In genomic region chr11:94387756-94388155, GRCm38 (mm10) we compare ENCODE assay signal across 19 mouse cellular contexts. TPM values are rescaled to one million over a fixed set of nuclear protein-coding genes. Genes with fewer than 3 reads are reported as not detected.
DNase-seq lines count a peak whose midpoint lies in the region; ATAC-seq lines count a peak whose summit lies in the region.
"Had no signal": no experiment of that assay in that cellular context is flagged by ENCODE, and none has a peak within 500 bp of the region (broad histone marks: within the 10 kb centered on the region; RNA-seq: fewer than 3 reads in every experiment).

No protein-coding gene starts in this region.

- no peak overlapping the region for H3K4me3 ChIP-seq in neural tube, embryonic 11.5 days (ENCODE audit: low read depth, low read length)
- H3K4me3 ChIP-seq in neural tube, embryonic 15.5 days (replicated peaks) = no peak overlapping the region

- H3K27ac ChIP-seq in neural tube, embryonic 11.5 days (ENCODE audit: low read depth, low read length) = no peak overlapping the region
- H3K27ac ChIP-seq in neural tube, embryonic 15.5 days (replicated peaks) = no peak overlapping the region

- peaks cover 10% of the 10 kb centered on the region for H3K4me1 ChIP-seq in neural tube, embryonic 11.5 days (ENCODE audit: control insufficient read depth, insufficient read depth, low read length)
- peaks cover 17% of the 10 kb centered on the region for H3K4me1 ChIP-seq in neural tube, embryonic 15.5 days

- WGBS in neural tube, embryonic 11.5 days = 74% methylated on average over 4 of the region's 4 CpGs
- WGBS in neural tube, embryonic 15.5 days = 81% methylated on average over 4 of the region's 4 CpGs

- no peak for ATAC-seq in neural tube, embryonic 11.5 days (ENCODE audit: insufficient read depth, low FRiP score, low TSS enrichment)
- no peak for ATAC-seq in neural tube, embryonic 15.5 days (ENCODE audit: low FRiP score)
- ATAC-seq: activated CD4-positive, CD25-positive, alpha-beta regulatory T cell, adult 4 months; CD4-positive, CD25-positive, alpha-beta regulatory T cell, adult 4 months; Patski had no signal

- no peak overlapping the region for H3K9ac ChIP-seq in neural tube, embryonic 11.5 days (ENCODE audit: low read length)
- no peak overlapping the region for H3K9ac ChIP-seq in neural tube, embryonic 15.5 days (replicated peaks)

- no peak overlapping the region for H3K4me2 ChIP-seq in neural tube, embryonic 11.5 days (ENCODE audit: low read depth)
- H3K4me2 ChIP-seq in neural tube, embryonic 15.5 days = no peak overlapping the region

- no peaks in the 10 kb centered on the region for H3K9me3 ChIP-seq in neural tube, embryonic 11.5 days (ENCODE audit: control insufficient read depth, low read length)
- H3K9me3 ChIP-seq in neural tube, embryonic 15.5 days (replicated peaks) = no peaks in the 10 kb centered on the region
- H3K9me3 ChIP-seq: G1E had no signal

- peak; percentile 5 for DNase-seq in neural tube, embryonic 11.5 days (ENCODE audit: low spot score)
- peak; percentile 99 for DNase-seq in fat pad, adult 2 months (ENCODE audit: extremely low read depth, low read depth, low spot score)
- no peak for DNase-seq in adrenal gland, postnatal 10 days
- DNase-seq: adrenal gland, adult 2 months; adrenal gland, adult 8-10 months; adrenal gland, postnatal 14 days; adrenal gland, postnatal 25 days; adrenal gland, postnatal 36 days; B cell, adult 2 months; cerebellum, adult 11 months; cerebellum, adult 11-12 months; cerebellum, adult 18-20 months; cerebellum, adult 2 months had no signal

- peaks cover 4% of the 10 kb centered on the region; the same call in 1 of the 2 replicates for H3K27me3 ChIP-seq in neural tube, embryonic 11.5 days (ENCODE audit: control insufficient read depth, insufficient read depth, low read length)
- 0 out of 2 replicates have a peak, but pooled peaks cover 3% of the 10 kb centered on the region for H3K27me3 ChIP-seq in neural tube, embryonic 15.5 days (replicated peaks)
- H3K27me3 ChIP-seq: CH12.LX, Patski had no signal

- H3K36me3 ChIP-seq in neural tube, embryonic 11.5 days (ENCODE audit: control insufficient read depth, insufficient read depth, low read length) = no peaks in the 10 kb centered on the region
- H3K36me3 ChIP-seq in neural tube, embryonic 15.5 days = no peaks in the 10 kb centered on the region
- H3K36me3 ChIP-seq: G1E had no signal

RNA-seq across cellular contexts. Expression of gene Abcc3, which starts 5.0 kb away (rescaled TPM):
- 0.60 and 1.2 TPM in 2 replicates for polyA plus RNA-seq in neural tube, embryonic 11.5 days (2014; fragmentation: Nextera tagmentation; extraction: Ambion mirVana)
- polyA plus RNA-seq in neural tube, embryonic 15.5 days (2015; fragmentation: Nextera tagmentation; extraction: Ambion mirVana) = 1.1 and 1.7 TPM in 2 replicates
- 1 to 10 TPM; 6.4 to 8.3 TPM for total RNA-seq in adrenal gland, postnatal 10 days (2021)
- polyA plus RNA-seq: G1E had no signal

RNA-seq across cellular contexts. Expression of gene Ankrd40, which starts 60.0 kb away (rescaled TPM):
- 22.9 and 23.4 TPM in 2 replicates for polyA plus RNA-seq in neural tube, embryonic 11.5 days (2014; fragmentation: Nextera tagmentation; extraction: Ambion mirVana)
- 12.5 and 17.7 TPM in 2 replicates for polyA plus RNA-seq in neural tube, embryonic 15.5 days (2015; fragmentation: Nextera tagmentation; extraction: Ambion mirVana)
- 100 to 1,000 TPM; 110 to 130 TPM for total RNA-seq in adrenal gland, postnatal 10 days (2021)
